Mouse (Mus musculus): ENCODE results near the gene Avpr2. TPM values are rescaled to one million over a fixed set of nuclear protein-coding genes. Genes with fewer than 3 reads are reported as not detected.

The Avpr2 gene
- total RNA-seq, 2 experiments from 2014 or later, result not detected

DNA sequence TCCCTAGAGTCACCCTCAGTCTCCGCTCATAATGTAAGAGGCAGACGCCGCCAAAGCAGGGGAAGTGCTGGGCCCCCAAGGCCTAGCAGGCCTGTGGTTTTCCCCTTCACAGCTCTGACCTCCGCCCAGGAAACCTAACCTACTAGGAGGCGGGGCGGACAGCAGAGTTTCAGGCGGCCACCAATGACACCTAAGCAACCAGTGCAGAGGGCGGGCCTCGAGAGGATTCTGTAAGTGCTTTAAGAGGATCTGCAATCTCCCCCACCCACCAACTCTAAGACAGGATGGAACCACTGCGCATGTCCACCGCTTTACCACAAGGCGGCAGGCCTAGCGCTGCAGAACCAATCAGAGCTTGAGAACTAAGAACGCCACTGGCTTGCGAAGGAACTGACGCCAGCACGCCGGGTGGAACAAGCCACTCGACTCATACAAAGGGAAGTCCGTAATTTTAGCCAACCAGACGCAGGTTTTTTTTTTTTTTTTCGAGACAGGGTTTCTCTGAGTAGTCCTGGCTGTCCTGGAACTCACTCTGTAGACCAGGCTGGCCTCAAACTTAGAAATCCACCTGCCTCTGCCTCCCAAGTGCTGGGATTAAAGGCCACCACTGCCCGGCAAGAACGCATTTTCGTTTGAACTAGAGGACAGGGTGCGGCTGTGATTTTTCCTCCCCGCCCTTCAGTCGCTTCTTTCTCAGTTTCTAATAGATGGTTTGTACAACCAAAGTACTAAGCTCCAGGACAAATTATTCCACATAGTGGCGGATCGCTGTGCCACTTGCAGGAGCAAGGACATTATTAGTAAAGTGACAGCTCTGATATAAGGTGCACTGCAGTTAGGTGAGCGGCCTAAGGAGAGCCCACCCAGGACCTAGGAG is 23.2 kb downstream of the Avpr2 start:
- intact Hi-C loops (cut with DNase I), result no loop called here
- DNase-seq (ENCODE audit: low spot score in 2 of 2), result peak; percentile 80 to 97

DNA sequence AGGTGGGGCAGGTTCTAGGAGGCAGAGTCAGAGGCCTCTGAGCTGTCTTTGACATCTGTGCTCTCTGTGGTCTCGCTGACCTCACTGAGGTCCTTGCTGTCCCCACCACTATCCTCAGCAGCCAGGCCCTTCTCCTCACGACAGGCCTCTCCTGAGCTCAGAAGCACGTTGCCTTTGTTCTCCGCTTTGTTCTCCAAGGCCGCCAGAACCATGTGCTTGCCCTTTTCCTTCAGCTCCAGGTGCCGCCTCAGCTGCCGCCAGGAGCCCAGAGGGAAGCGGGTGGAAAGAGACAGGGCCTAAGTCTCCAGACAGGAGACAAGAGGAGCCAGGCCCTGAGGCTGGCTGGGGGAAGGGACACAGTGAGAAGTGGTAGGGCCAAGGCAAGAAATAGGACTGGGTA is 25.0 kb downstream of the Avpr2 start:
- DNase-seq (ENCODE audit: low spot score in 2 of 2), result no peak
- intact Hi-C loops (cut with DNase I), result no loop called here

DNA sequence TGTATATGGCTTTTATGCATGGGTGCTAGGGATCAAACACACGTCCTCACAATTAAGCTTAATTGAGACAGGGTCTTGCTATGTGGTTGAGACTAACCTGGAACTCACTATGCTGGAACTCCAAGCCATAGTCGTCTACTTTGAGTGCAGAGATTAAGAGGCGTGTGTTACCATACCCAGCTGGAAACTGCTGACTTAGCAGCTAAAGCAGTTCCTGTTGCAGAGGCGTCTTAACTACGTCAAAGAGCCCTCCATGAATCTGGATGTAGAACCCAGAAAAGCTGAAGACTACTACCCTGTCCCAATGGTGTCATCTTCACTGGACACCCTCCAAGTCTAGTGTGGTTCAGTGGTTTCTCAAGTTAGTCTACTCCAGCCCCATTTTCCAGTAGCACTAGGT is 26.7 kb downstream of the Avpr2 start:
- no peak for DNase-seq (ENCODE audit: low spot score in 2 of 2)
- intact Hi-C loops (cut with DNase I), result no loop called here

DNA sequence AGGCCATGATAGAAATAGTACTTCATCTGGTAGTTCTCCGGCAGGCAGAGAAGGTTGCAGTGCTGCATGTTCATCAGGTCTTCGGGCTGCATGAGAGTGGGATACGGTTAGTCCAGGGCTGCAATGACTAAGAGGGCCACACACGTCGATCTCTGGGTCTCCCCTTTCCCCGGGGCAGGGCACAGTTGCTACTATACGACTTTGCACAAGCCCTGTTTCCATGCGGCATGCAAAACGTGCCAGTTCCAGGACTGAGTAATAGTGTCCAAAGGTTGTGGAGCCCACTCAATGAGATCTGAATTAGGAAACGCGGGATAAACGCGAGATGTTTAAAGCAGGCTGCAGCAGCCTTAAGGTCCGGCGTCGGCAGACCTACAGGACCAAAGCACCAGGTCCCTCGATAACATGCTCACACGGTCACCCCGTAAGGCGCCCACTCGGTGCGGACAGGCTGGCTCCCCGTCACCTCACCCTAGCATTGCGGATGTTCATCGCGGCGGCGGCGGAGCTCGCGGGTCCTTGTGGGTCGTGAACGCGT is 29.5 kb downstream of the Avpr2 start:
- intact Hi-C loops (cut with DNase I), result loop anchor here (2.0 kb wide), 1 partner anchor 123 kb away; no protein-coding TSS in a partner anchor
- DNase-seq (ENCODE audit: low spot score in 2 of 2), result peak in 1 of 2 experiments; percentile 6

DNA sequence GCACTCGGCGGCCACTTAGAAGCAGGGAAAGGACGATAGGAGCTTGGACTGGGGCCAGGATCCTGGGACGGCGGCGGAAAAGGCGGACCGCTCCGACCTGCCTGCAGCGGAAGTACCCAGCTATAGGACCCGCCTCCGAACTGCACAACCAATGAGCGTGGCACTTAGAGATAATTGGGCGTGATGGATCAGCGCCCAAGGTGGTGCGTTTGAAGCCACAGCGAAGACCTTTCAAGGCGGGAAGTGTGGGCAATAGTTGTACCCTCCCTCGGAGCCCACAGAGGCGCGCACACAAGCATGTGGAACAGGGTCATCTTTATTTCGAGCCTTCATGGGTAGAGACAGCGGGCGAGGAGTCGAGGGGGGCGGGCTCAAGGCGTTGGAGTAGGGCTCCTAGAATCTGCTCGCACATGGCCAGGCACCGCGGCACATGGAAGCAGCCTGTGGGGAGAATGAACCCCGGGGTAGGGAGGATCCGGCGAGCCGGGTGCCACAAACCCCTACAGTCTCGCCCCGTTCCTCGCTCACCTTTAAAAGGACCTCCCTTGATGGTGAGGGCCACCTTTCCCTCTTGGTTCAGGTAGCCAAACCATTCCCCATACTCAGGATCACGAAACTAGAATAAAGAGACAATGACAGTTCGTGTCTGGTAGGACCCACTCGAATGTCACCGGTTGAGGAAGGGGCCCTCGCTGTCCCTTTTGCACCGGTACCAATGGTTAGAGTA is 30.1 kb downstream of the Avpr2 start, which contains the start of the genes Arhgap4 and Naa10:
TSS of gene Arhgap4 (minus strand) at position 48 of the 727 bp plus-strand sequence.
TSS of gene Naa10 (minus strand) at position 122 of the 727 bp plus-strand sequence.
- DNase-seq (ENCODE audit: low spot score in 2 of 2), result peak; percentile 78 to 91
- intact Hi-C loops (cut with DNase I), result loop anchor here (2.0 kb wide), 1 partner anchor 123 kb away; no protein-coding TSS in a partner anchor

DNA sequence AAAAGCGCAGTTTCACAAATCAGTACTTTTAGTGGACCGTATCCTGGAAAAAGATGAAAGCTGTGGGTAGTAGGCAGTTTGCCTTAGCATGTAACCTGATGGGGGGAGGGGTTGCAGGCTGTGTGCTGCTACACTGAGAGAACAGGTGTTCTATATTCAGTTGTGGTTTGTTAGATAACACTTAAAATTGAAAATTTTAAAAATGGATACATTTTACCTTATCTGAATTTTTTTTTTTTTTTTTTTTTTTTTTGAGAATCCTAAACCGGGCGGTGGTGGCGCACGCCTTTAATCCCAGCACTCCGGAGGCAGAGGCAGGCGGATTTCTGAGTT is 30.6 kb downstream of the Avpr2 start:
- intact Hi-C loops (cut with DNase I), result no loop called here
- DNase-seq (ENCODE audit: low spot score in 2 of 2), result no peak

DNA sequence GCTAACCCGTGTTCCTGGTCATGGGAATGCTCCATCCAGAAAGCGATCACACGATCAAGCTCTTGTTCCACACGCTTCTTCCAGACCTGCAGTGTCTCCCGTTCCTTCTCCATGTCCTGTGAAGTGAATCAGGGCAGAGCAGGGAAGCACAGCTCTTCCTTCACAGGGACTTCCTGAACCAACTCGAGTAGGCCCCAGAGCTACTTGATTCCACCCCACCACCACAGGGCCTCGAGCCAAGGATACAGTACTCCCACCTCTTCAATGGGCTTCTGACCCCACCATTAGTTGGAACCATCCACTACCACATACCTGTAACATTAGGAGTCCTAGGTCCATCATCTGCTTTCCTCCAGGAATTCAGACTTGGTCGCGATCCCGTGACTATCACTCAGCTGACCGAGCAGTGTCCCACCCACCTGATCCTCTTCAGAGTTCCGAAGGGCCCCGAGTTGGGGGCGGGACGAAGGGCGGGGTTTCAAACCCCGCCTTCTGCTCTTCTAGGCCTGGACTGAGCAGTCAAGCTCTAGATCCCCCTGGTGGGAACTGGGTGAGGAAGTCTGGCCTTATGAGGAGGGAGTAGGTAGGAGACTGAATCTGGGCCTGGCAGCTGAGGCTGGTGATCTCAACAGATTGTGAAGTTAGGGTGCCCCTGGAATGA is 38.6 kb downstream of the Avpr2 start, which contains the start of gene Renbp:
TSS of gene Renbp (minus strand) at position 449 of the 661 bp plus-strand sequence.
- intact Hi-C loops (cut with DNase I), result no loop called here
- DNase-seq (ENCODE audit: low spot score in 2 of 2), result peak in 1 of 2 experiments; percentile 20

DNA sequence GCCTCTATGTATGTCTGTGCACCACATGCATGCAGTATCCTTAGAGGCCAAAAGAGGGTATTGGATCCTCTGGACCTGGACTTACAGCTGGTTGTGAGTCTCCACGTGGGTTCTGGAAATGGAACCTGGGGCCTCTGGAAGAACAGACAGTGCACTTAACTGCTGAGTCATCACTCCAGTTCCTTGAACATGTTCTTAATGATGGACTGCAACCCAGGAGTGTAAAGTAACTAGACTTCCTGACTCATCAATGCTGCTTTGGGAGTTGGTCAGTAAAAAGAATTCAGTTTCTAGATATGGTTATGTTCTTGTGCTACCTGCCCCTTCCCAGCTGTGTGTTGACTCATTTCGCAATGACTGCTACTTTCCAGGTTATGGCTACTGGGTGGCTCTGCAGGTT is 40.0 kb downstream of the Avpr2 start:
- intact Hi-C loops (cut with DNase I), result no loop called here
- no peak for DNase-seq (ENCODE audit: low spot score in 2 of 2)

DNA sequence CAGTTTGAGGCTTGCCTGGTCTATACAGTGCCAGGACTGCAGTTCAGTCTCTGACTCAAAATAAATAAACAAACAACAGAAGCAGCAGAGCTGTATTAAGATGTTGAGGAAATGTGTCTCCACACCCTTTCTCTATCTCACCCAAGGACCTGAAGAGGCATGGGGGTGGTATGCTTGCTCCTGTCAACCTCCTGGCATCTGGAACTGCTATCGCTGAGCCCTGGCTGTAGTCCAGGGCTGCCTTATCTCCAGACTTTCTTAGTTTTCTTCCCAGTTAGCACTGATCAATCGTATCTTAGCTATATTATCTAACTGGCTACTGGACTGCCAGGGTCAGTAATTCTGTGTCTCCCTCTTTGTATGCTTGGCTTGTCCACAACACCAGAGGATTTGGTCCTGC is 50.0 kb downstream of the Avpr2 start:
- no peak for DNase-seq (ENCODE audit: low spot score in 2 of 2)
- intact Hi-C loops (cut with DNase I), result loop anchor here (10.0 kb wide), 1 partner anchor 147 kb away; no protein-coding TSS in a partner anchor

DNA sequence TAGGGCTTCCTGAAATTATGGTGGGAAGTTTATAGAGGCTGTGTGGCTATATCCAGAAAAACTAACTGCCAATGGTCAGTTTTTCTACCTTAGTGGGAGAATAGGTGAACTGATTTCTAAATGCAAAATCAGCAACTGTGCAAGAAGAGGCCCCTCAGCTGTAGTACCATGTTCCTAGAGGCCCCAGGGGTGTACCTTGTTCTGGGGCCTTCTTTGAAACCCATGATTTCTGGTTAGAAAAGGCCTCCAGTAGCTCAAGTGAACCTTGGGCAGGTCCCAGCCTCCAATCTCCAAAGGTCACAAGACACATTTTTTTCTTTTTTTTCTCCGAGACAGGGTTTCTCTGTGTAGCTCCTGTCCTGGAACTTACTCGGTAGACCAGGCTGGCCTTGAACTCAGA is 50.4 kb downstream of the Avpr2 start:
- intact Hi-C loops (cut with DNase I), result loop anchor here (10.0 kb wide), 1 partner anchor 147 kb away; no protein-coding TSS in a partner anchor
- no peak for DNase-seq (ENCODE audit: low spot score in 2 of 2)

Other genes with a start within 250 kb of the Avpr2 start
- gene Pnck, start 232.0 kb upstream of the Avpr2 start, total RNA-seq (2021), result 100 to 1,000 TPM in 1 of 2 experiments, 10 to 100 TPM in 1; 95.7 to 111 TPM
- 100 to 1,000 TPM in 1 of 2 experiments, 10 to 100 TPM in 1; 91.1 to 101 TPM for gene Slc6a8, start 219.0 kb upstream of the Avpr2 start, total RNA-seq (2021)
- 10 to 100 TPM; 78.4 to 88.0 TPM for gene Bcap31, start 175.9 kb upstream of the Avpr2 start, total RNA-seq (2021)
- gene Abcd1, start 175.5 kb upstream of the Avpr2 start, total RNA-seq (2021), result 10 to 100 TPM; 11.1 to 14.1 TPM
- gene Plxnb3, start 135.0 kb upstream of the Avpr2 start, total RNA-seq (2021), result 10 to 100 TPM in 1 of 2 experiments, 1 to 10 TPM in 1; 8.7 to 10.0 TPM
- 1 to 10 TPM; 4.6 to 9.4 TPM for gene Srpk3, start 117.7 kb upstream of the Avpr2 start, total RNA-seq (2021)
- 100 to 1,000 TPM; 182 to 187 TPM for gene Idh3g, start 105.2 kb upstream of the Avpr2 start, total RNA-seq (2021)
- gene Ssr4, start 105.1 kb upstream of the Avpr2 start, total RNA-seq (2021), result 10 to 100 TPM; 94.6 to 99.7 TPM
- gene Pdzd4, start 67.1 kb upstream of the Avpr2 start, total RNA-seq (2021), result 100 to 1,000 TPM; 119 to 125 TPM
- gene L1cam, start 4.0 kb downstream of the Avpr2 start, total RNA-seq (2021), result 100 to 1,000 TPM; 152 to 158 TPM
- gene Arhgap4, start 29.8 kb downstream of the Avpr2 start, total RNA-seq (2021), result 1 to 10 TPM; 3.6 to 4.7 TPM
- 10 to 100 TPM; 45.4 to 53.4 TPM for gene Naa10, start 29.8 kb downstream of the Avpr2 start, total RNA-seq (2021)
- 1 to 10 TPM; 4.4 to 4.9 TPM for gene Renbp, start 38.7 kb downstream of the Avpr2 start, total RNA-seq (2021)
- gene Hcfc1, start 74.3 kb downstream of the Avpr2 start, total RNA-seq (2021), result 10 to 100 TPM; 69.9 to 70.4 TPM
- gene Irak1, start 131.8 kb downstream of the Avpr2 start, total RNA-seq (2021), result 10 to 100 TPM; 39.5 to 44.0 TPM
- under 1 TPM; 0.50 to 0.62 TPM for gene Opn1mw, start 235.4 kb downstream of the Avpr2 start, total RNA-seq (2021)
- 10 to 100 TPM; 80.2 to 84.3 TPM for gene Mecp2, start 243.3 kb downstream of the Avpr2 start, total RNA-seq (2021)